Mouse (Mus musculus) spleen, postnatal 14 days (tissue): ENCODE measurements around the gene Gbe1.

ENCODE experiments used
- DNase-seq, 2 experiments: peaks; one replicate each; pipeline ENCODE4 v3.0.0; 2021 to 2022; ENCODE audit warnings: low spot score in 2 of 2

The Gbe1 gene

GRCm38 (mm10) chr16:70313886-70314577, at the start of gene Gbe1:
Gbe1 (plus strand) TSS chr16:70313949.
- peak; percentile 72 to 79 for DNase-seq

DNA sequence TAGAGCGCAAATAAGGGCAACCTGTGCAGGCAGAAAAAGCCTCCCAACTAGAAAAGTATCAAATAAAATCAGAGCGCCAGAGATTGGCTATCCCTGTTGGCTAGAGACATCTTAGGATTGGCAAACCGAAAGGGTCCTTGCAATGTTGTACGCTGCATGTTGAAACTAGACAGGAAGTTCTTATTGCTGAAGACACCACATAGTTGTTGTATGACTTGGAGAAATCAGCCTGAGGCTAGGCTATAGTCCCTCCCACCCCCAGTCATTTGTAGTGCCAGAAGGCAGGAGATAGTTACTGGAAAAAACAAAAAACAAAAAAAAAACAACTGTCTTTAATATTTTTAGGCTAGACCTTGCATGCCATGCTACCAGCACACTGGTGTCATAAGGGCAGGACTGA, 3.1 kb upstream of the Gbe1 start:
- no peak for DNase-seq

DNA sequence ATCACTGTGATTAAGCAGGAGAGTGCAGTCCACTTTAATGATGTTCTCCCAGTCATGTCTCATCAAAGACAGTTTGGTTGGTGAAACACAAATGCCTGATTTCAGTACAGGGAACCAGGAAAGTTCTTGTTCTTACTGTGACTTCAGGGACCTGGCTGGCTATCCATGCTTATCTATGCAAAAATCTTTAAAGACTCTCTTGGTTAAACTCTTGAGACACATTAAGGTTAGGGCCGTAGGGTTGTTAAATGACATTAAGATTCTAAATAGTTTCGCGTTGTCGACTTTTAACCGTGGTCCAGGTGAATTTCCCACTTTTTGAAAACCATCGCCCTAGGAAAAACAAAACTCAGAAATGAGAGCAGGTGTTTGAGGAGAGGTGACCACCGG, 258 bp upstream of the Gbe1 start:
- DNase-seq = no peak

GRCm38 (mm10) chr16:70314578-70314930, 805 bp downstream of the Gbe1 start:
- no peak for DNase-seq

DNA sequence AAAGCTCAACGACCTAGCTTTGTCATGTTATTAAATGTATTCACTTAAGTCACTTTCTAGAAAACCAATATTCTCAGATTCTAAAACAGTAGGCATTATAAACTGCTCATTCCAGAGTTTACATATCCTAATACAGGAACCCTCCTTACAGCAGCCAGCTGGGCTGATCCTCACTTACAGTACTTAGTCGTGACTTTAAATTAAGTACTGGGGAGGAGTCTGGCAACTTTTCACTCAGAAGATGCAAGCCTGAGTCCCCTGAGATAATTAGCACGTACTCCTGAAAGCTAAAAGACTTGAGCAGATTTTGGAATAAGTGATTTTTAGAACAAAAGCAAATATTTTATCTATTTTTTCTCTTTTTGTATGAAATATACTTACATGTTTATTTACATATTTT, 1.5 kb downstream of the Gbe1 start:
- DNase-seq = no peak

DNA sequence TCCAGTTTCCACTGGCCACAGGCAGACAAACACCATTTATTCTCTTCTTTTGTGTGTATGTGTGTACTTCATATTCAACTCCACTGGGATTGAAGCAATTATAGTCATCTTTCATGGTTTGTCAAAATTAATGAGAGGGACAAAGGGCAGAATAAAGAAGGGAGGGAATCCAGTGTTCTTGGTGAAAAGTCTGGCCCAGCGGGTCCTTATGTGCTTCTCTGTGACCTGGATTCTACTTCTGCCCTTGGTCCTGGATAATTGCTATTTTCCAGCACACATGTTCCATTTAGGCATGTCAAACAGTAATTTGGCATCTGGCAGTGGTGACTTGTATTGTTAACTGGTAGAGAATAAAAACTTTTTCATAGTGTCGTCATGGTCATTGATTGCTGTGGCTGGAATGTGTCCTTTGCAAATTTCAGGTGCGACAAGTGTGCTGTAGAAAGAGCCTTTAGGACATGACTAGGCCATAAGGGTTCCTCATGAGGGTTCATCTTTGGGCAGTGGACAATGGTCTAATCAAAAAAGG, 2.2 kb downstream of the Gbe1 start:
- DNase-seq = no peak

DNA sequence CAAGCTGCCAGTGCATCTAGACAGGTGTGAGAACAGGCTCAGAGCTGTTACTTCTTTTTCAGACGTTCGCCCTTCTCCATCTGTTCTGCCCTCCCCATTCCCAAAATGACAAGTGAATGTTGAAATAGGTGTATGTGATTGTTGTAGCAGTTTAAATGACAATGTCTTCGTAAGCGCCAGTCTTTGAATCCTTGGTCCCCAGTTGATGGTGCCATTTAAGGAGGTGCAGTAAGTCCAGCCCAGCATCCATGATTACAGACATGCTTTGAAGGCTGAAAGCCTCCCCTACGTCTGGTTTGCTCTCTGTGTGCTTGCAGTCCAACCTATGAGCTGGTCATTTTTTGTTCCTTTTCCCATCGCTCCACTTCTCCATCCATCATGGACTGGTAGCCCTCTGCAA, 5.6 kb downstream of the Gbe1 start:
- no peak for DNase-seq

- no peak for DNase-seq
Measured at GRCm38 (mm10) chr16:70320612-70321280, 7.0 kb downstream of the Gbe1 start.

DNA sequence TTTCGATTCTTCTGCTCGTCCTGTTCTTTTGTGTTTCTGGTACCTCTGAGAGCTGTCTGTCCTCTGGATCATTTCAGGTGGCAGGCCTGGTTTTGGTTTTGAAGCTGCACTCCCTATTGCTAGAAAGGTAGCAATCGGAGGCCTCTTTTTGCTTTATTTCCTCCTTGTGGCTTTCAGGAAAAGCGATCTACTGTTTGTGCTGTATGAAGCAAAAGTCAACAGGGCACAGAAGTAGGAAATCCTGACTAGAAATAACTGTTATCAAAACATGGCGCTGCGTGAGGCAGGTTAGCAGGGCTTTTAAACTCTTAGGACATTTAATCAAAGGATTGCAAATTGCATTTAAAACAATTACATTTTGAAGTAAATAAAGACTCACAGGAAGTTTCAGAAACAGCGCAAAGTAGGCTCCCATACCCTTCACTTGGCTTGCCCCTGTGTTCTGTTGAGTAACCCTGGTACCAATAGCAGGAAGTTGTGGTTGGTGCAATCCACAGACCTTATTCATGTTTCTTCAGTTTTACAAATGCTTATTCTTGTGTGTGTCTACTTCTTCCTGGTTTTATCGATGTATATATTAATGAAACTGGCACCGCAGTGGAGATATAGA, 12.7 kb downstream of the Gbe1 start:
- no peak for DNase-seq

DNA sequence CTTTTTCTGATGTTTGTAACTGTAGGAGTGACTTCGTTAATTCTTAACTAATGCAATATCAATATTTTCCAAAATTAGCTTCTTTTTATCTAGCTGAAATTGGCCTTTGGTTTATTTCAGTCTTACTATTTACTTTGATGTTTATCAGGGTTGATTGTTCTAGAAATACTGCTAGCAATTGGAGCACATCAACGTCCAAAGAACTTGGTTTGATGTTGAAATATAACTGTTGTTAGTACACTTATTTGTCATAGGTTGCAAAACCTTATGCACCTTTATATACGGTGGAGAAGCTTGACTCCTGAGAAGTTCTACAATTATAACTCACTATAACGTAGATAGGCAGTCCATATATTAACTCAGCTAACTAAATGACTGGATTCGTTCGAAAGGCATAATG, 14.8 kb downstream of the Gbe1 start:
- DNase-seq = no peak

DNA sequence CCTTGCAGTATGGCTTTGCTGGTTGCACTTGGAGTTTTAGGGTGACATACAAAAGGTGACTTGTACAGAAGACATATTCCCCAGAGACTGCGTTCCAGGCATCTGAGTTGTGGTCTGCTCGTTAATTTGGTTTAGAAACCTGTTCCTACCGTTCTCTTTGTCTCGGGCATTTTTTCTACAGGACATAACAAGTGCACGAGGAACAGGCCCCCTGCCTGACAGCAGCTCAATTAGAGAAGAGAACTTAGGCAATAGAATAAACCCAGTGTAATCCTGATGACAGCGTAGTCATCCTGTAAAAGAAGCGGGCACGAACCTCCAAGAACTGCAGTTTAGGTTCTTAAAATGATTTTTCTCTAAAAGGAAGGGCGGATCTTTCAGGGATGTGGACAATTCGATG, 15.3 kb downstream of the Gbe1 start:
- no peak for DNase-seq

DNA sequence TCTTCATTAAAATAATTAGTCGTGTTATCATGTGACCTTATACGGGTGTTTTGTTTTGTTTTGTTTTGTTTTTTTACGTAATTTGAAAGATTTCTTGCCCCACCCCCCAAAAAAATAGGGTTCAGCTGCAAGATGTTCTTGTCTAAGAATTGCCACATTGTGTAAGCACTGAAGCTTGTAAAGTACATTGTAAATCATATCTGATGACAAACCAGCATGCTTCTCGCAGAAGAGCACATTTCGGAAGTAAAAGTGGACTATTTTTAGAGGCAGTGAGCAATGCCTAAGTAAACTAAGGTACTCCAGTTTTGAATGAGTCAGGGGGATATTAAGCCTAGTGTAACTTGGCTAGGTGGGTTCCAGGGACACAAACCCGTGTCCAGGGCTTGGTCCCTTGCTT, 15.7 kb downstream of the Gbe1 start:
- DNase-seq = no peak

DNA sequence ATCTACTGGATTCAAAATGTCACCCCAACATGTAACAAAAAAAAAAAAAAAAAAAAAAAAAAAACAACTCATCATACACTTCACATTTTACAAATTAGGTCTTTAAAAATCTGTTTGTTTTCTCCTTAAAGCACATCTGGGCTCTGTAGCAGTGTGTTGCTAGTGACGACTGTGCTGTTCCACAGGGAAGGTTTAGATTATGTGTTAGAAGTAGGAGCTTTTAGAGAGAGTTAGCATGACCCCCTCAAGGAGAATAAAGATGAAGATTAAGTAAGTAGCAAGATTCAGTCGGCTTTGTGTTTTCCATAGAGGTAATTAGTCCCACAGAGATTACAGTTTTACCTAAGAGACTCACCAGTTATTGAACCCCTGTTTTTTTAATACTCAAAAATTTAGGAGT, 16.3 kb downstream of the Gbe1 start:
- DNase-seq = no peak

DNA sequence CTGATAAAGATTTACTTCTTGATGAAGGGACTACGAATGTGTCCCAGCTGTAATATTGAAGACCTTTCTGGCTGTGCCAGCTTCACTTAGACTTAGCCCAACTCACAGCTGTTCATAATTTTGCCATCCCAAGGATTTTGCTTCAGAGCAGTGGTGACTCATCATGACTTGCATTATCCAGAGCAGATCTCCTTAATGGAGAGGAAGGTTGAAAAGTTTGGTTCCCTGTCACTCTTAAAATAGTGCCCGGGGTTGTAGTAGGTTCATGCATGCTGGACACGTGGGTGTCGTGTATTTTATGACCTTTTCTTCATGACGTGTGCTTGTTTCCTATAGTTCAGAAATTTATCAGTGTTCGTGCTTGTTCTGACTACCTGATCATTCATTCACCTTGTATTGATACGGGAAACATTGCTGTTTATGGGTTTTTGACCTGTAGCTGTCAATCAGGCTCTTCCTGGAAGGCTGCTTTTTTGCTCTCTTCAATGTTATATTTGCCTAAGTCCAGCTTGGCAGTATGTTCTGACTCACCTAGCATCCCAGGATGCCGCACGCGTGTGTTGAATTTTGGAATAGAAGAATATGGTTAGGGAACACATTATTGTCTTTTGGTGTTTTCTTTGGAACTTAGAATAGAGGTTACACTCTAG, 17.0 kb downstream of the Gbe1 start:
- no peak for DNase-seq

GRCm38 (mm10) chr16:70334812-70335211, 21.1 kb downstream of the Gbe1 start:
- no peak for DNase-seq

DNA sequence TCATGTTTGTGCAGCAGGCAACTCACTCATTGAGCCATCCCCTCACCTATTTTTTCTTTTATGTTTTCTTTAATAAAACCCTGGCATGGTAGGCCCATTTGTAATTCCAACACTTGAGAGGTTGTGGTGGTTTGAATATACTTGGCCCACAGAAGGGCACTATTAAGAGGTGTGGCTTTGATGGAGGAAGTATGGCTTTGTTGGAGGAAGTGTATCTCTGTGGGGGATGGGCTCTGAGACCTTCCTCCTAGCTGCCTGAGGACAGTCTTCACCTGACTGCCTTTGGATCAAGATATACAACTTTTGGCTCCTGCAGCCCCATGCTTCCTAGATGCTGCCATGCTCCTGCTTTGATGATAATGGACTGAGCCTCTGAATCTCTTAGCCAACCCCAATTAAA, 21.7 kb downstream of the Gbe1 start:
- no peak for DNase-seq

DNA sequence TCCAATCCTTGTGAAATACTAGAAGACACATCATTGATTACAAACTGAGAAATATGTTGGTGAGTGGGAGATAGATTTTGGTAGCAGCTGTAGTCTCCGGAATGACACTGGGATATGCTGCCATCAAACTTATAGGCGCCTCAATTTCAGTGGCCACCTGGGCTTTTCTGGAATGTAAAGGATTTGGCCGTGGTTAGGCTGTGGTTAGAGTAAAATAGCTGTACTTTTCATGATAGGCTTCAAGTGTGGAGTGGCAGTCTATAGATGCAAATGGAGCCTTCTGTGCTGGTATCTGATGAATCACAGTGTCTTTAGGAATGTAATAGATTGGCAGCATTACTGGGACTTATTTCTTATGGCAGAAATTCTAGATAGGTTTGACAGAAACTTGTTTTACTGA, 23.9 kb downstream of the Gbe1 start:
- no peak for DNase-seq

DNA sequence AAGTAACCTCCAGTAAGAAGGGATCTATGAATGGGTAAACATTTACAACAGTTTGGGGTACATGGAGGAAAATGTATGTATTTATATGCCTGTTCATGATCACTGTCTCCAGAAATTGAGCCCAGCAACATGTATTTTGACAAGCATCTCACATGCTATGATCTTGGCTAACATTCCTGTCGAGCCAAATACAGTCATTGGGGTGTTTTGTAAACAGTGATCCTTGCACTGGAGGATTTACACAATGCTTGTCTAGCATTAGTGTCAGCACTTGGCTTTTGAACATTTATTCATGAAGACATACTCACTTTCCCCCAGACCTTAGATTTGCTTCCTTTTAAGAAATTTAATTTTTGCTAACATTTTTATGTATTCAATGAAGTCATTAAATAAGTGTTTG, 30.7 kb downstream of the Gbe1 start:
- DNase-seq = no peak

DNA sequence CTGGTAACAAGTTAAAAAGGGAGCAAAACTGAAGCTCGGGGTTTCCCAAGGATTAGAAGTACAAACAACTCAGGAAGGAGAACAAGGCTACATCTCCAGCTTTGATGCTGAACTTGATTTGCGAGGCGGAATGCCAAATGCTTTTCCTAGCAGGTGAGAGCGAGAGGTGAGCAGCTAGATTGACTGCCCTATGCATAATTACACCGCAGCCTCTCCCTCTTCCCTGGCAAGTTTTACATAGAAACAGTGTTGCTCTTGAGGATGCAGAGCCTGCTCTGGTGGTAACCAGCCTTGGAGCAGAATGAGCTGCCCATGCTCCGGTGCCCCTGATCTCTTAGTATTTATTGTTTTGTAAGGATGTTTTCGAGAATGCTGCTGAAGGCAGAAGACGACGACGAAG, 31.9 kb downstream of the Gbe1 start:
- DNase-seq = no peak

- no peak for DNase-seq
Measured at GRCm38 (mm10) chr16:70350011-70350410, 36.3 kb downstream of the Gbe1 start.

DNA sequence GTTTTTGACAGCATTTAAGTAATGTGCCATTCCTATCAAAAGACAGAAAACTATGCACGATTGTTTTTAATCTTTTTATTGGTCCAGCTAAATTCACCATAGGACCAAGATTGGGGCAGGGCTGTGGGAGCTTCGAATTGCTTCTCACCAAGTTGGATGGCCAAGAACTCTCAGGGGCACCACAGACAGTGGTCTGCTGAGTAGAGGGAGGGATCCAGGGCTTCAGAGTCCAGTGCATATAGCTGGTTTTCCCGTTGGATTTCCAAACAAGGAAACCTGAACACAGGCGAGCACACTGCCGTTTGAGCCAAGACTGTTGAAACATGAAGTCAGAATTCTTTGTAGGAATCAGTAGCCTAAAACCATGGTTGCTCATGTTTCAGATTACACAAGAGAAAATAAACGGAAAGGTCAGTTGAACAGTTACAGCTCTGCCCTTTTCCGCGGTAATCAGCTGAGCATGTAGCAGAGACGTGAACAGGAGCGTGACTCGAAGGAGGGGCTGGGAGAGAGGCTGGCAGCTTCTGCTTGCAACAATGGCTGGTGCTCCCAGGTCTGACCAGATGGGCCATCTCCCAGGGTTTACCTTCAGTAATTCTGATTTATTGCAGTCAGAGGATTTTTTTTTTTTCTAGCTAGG, 38.0 kb downstream of the Gbe1 start:
- no peak for DNase-seq

- DNase-seq = no peak
Measured at GRCm38 (mm10) chr16:70352571-70352970, 38.8 kb downstream of the Gbe1 start.
